Mouse (Mus musculus): ENCODE measurements around the gene 4930474N05Rik. TPM values are rescaled to one million over a fixed set of nuclear protein-coding genes. Genes with fewer than 3 reads are reported as not detected.

4930474N05Rik gene
- polyA plus RNA-seq, 1 experiment: not detected

GRCm38 (mm10) chr14:36114481-36114880, 19.8 kb downstream of the 4930474N05Rik start:
- TF ChIP-seq MYOD1 (IDR thresholded peaks at IDR 0.05; ENCODE audit: control insufficient read depth, insufficient read length, low read depth) (no peak), MYOG (IDR thresholded peaks at IDR 0.05; ENCODE audit: control insufficient read depth, extremely low read depth, insufficient read length) (no peak), USF1 (IDR thresholded peaks at IDR 0.05; ENCODE audit: low read depth) (no peak), MAX (IDR thresholded peaks at IDR 0.05) (no peak), CEBPB (IDR thresholded peaks at IDR 0.05; ENCODE audit: low read depth) (no peak), CTCF (IDR thresholded peaks at IDR 0.05; ENCODE audit: control insufficient read depth, insufficient read depth, insufficient read length) (no peak), FOSL1 (IDR thresholded peaks at IDR 0.05; ENCODE audit: insufficient read depth, low read length, poor library complexity, severe bottlenecking) (no peak)
- no peaks in the 10 kb centered on the region for H3K36me3 ChIP-seq (ENCODE audit: control insufficient read depth, insufficient read depth)
- H3ac ChIP-seq (ENCODE audit: control insufficient read depth, insufficient read length, low read depth): no peak overlapping the region
- H3K27me3 ChIP-seq (ENCODE audit: control insufficient read depth, insufficient read depth, insufficient read length): no peaks in the 10 kb centered on the region
- H3K4me3 ChIP-seq (ENCODE audit: insufficient read depth, poor library complexity, severe bottlenecking): no peak overlapping the region
- H3K79me3 ChIP-seq (ENCODE audit: low read depth): no peaks in the 10 kb centered on the region
- H3K79me2 ChIP-seq (ENCODE audit: control insufficient read depth, insufficient read depth): no peaks in the 10 kb centered on the region

GRCm38 (mm10) chr14:36123775-36124335, 29.1 kb downstream of the 4930474N05Rik start:
- H3K79me2 ChIP-seq (ENCODE audit: control insufficient read depth, insufficient read depth): no peaks in the 10 kb centered on the region
- no peak overlapping the region for H3K4me3 ChIP-seq (ENCODE audit: insufficient read depth, poor library complexity, severe bottlenecking)
- no peaks in the 10 kb centered on the region for H3K79me3 ChIP-seq (ENCODE audit: low read depth)
- no peaks in the 10 kb centered on the region for H3K27me3 ChIP-seq (ENCODE audit: control insufficient read depth, insufficient read depth, insufficient read length)
- no peaks in the 10 kb centered on the region for H3K36me3 ChIP-seq (ENCODE audit: control insufficient read depth, insufficient read depth)
- H3ac ChIP-seq (ENCODE audit: control insufficient read depth, insufficient read length, low read depth): no peak overlapping the region
- TF ChIP-seq FOSL1 (IDR thresholded peaks at IDR 0.05; ENCODE audit: insufficient read depth, low read length, poor library complexity, severe bottlenecking) (no peak), CTCF (IDR thresholded peaks at IDR 0.05; ENCODE audit: control insufficient read depth, insufficient read depth, insufficient read length) (no peak), CEBPB (IDR thresholded peaks at IDR 0.05; ENCODE audit: low read depth) (no peak), MYOD1 (IDR thresholded peaks at IDR 0.05; ENCODE audit: control insufficient read depth, insufficient read length, low read depth) (no peak), MYOG (IDR thresholded peaks at IDR 0.05; ENCODE audit: control insufficient read depth, extremely low read depth, insufficient read length) (no peak), USF1 (IDR thresholded peaks at IDR 0.05; ENCODE audit: low read depth) (no peak), MAX (IDR thresholded peaks at IDR 0.05) (no peak)

GRCm38 (mm10) chr14:36135749-36136148, 41.0 kb downstream of the 4930474N05Rik start:
- H3K36me3 ChIP-seq (ENCODE audit: control insufficient read depth, insufficient read depth): no peaks in the 10 kb centered on the region
- H3K79me2 ChIP-seq (ENCODE audit: control insufficient read depth, insufficient read depth): no peaks in the 10 kb centered on the region
- no peak overlapping the region for H3ac ChIP-seq (ENCODE audit: control insufficient read depth, insufficient read length, low read depth)
- TF ChIP-seq CTCF (IDR thresholded peaks at IDR 0.05; ENCODE audit: control insufficient read depth, insufficient read depth, insufficient read length) (no peak), FOSL1 (IDR thresholded peaks at IDR 0.05; ENCODE audit: insufficient read depth, low read length, poor library complexity, severe bottlenecking) (no peak), MYOD1 (IDR thresholded peaks at IDR 0.05; ENCODE audit: control insufficient read depth, insufficient read length, low read depth) (no peak), USF1 (IDR thresholded peaks at IDR 0.05; ENCODE audit: low read depth) (no peak), MYOG (IDR thresholded peaks at IDR 0.05; ENCODE audit: control insufficient read depth, extremely low read depth, insufficient read length) (no peak), MAX (IDR thresholded peaks at IDR 0.05) (no peak), CEBPB (IDR thresholded peaks at IDR 0.05; ENCODE audit: low read depth) (no peak)
- no peak overlapping the region for H3K4me3 ChIP-seq (ENCODE audit: insufficient read depth, poor library complexity, severe bottlenecking)
- H3K79me3 ChIP-seq (ENCODE audit: low read depth): no peaks in the 10 kb centered on the region
- no peaks in the 10 kb centered on the region for H3K27me3 ChIP-seq (ENCODE audit: control insufficient read depth, insufficient read depth, insufficient read length)

- Histone ChIP-seq H3K27me3 (ENCODE audit: control insufficient read depth, insufficient read depth, insufficient read length) (no peaks in the 10 kb centered on the region), H3K79me2 (ENCODE audit: control insufficient read depth, insufficient read depth) (no peaks in the 10 kb centered on the region), H3K36me3 (ENCODE audit: control insufficient read depth, insufficient read depth) (no peaks in the 10 kb centered on the region), H3K79me3 (ENCODE audit: low read depth) (no peaks in the 10 kb centered on the region), H3ac (ENCODE audit: control insufficient read depth, insufficient read length, low read depth) (no peak overlapping the region), H3K4me3 (ENCODE audit: insufficient read depth, poor library complexity, severe bottlenecking) (no peak overlapping the region)
- TF ChIP-seq CTCF (IDR thresholded peaks at IDR 0.05; ENCODE audit: control insufficient read depth, insufficient read depth, insufficient read length): no peak
- peak; percentile 76 for TF ChIP-seq USF1 (IDR thresholded peaks at IDR 0.05; ENCODE audit: low read depth)
- TF ChIP-seq FOSL1 (IDR thresholded peaks at IDR 0.05; ENCODE audit: insufficient read depth, low read length, poor library complexity, severe bottlenecking): peak; percentile 79
- TF ChIP-seq MYOD1 (IDR thresholded peaks at IDR 0.05; ENCODE audit: control insufficient read depth, insufficient read length, low read depth): peak; percentile 70
Measured at GRCm38 (mm10) chr14:36137696-36138095, 43.0 kb downstream of the 4930474N05Rik start.

GRCm38 (mm10) chr14:36145261-36145660, 50.5 kb downstream of the 4930474N05Rik start:
- H3ac ChIP-seq (ENCODE audit: control insufficient read depth, insufficient read length, low read depth): no peak overlapping the region
- TF ChIP-seq CEBPB (IDR thresholded peaks at IDR 0.05; ENCODE audit: low read depth) (peak; percentile 2), MAX (IDR thresholded peaks at IDR 0.05) (no peak), MYOD1 (IDR thresholded peaks at IDR 0.05; ENCODE audit: control insufficient read depth, insufficient read length, low read depth) (peak; percentile 88), FOSL1 (IDR thresholded peaks at IDR 0.05; ENCODE audit: insufficient read depth, low read length, poor library complexity, severe bottlenecking) (peak; percentile 78)

More at GRCm38 (mm10) chr14:36145261-36145660, 50.5 kb downstream of the 4930474N05Rik start:
- Histone ChIP-seq H3K79me2 (ENCODE audit: control insufficient read depth, insufficient read depth) (no peaks in the 10 kb centered on the region), H3K4me3 (ENCODE audit: insufficient read depth, poor library complexity, severe bottlenecking) (no peak overlapping the region), H3K79me3 (ENCODE audit: low read depth) (no peaks in the 10 kb centered on the region), H3K36me3 (ENCODE audit: control insufficient read depth, insufficient read depth) (no peaks in the 10 kb centered on the region), H3K27me3 (ENCODE audit: control insufficient read depth, insufficient read depth, insufficient read length) (no peaks in the 10 kb centered on the region)
